Mouse (Mus musculus) right cerebral cortex, adult 18-20 months (tissue): ENCODE data around the gene Gsta1.
"Not testable (repeated sequence)": the region's sequence is repeated elsewhere in the genome, so short reads cannot be mapped to it uniquely, and the experiment has no call there.

Source experiments
- DNase-seq: peaks from one replicate; pipeline ENCODE4 v3.0.0; 2022; ENCODE audit warnings: mixed read lengths

The Gsta1 gene

DNA sequence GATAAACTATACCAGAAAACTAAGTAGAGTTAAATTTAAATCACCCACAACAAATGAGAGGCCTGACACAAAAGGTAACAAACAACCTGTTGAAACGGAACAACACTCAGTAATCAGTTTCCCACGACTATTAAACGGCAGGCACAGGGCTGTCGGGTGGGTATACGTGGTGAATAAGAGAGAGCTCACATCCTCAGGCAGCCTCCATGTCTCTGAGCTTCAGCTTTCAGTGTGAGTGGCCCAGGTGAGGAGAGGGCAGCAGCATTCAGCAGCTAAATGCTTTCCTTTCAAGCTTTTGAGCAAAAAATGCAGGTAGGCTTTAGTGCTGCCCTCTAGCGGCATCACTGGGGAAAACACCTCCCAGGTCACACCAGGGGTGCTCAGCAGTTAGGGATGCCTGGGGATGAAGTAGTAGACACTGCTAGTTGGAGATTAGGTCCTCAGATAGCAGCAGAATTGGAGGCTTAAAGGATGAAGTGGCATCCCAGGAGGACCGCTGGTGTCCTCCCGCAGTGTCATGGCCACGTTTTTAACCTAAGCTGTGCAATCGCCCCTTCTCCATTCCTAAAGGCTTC is 2.8 kb downstream of the Gsta1 start:
- not testable (repeated sequence) for DNase-seq

DNA sequence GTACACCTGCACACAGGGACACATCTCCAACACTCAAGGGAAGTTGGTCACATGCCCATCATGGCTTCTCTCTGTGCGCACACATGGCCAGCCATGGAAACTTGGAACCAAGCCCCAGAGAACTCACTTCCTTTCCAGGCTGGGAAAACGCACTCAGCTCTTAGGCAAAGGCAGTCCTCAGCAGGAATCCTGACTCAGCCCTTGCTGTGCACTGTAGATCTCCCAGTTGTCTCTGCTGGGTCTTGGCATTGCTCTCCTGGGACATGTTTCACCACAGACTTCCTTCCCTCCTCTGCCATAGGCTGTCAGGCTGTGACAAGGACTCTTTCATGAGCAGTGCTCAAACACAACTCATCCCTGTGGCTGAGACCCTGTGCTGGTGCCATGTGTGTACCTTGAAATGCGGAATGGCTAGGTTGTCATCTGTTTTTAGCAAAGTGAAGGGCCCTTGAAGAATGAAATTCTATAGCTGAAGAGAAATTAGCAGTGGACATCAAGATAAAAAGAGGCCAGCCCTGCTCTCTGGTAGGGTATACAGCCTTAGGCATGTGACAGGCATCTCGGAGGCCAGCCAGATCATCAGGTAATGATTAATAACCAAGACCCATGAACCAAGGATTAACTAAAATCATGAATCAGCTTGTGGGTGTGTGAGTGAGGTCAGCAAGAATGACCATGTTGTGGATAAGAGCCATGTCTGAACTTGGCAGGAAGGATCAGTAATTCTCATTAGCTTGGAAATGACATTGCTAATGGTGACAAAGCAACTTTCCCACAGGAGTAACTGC is 25.4 kb downstream of the Gsta1 start:
- DNase-seq = not testable (repeated sequence)

DNA sequence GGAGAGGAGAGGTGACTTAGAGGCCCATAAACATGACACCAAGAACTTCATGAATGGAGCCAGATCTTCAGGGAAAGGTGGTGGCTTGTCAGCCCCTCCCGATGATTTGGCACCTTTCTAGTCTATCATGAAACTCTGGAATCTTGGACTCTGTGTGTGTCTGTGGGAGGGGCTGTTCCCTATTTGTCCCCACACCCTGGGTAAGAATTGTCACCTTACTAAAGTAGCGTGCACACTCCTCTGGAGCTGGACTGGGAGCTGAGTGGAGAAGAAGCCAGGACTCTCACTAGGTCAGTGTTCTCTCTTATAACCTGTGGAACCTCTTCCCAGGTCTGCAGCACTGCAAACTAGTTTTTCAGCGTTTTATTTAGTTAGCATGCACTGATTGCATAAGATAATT is 26.5 kb downstream of the Gsta1 start, which contains the start of gene Gm3776:
Gm3776 (plus strand) TSS at position 216 of the 400 bp plus-strand sequence.
- DNase-seq = not testable (repeated sequence)

DNA sequence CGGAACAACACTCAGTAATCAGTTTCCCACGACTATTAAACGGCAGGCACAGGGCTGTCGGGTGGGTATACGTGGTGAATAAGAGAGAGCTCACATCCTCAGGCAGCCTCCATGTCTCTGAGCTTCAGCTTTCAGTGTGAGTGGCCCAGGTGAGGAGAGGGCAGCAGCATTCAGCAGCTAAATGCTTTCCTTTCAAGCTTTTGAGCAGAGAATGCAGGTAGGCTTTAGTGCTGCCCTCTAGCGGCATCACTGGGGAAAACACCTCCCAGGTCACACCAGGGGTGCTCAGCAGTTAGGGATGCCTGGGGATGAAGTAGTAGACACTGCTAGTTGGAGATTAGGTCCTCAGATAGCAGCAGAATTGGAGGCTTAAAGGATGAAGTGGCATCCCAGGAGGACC is 29.2 kb downstream of the Gsta1 start:
- peak; percentile 24 for DNase-seq

DNA sequence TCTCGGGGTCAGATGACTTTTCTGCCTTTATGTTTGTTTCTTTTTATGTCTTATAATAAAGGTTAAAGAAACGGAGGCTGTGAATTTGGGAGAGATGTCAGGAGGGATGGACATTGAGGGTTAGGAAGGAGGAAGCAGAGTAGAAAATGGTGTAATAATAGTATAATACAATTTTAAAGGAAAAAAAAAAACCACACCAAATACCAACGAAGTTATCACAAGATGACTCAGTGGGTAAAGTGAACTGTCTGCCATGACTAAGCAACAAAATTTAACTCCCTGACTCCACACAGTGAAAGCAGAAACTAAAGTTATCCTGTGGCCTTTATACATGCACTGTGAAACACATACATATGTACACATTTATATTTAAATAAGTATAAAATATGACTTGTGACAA is 40.5 kb downstream of the Gsta1 start:
- DNase-seq = not testable (repeated sequence)

DNA sequence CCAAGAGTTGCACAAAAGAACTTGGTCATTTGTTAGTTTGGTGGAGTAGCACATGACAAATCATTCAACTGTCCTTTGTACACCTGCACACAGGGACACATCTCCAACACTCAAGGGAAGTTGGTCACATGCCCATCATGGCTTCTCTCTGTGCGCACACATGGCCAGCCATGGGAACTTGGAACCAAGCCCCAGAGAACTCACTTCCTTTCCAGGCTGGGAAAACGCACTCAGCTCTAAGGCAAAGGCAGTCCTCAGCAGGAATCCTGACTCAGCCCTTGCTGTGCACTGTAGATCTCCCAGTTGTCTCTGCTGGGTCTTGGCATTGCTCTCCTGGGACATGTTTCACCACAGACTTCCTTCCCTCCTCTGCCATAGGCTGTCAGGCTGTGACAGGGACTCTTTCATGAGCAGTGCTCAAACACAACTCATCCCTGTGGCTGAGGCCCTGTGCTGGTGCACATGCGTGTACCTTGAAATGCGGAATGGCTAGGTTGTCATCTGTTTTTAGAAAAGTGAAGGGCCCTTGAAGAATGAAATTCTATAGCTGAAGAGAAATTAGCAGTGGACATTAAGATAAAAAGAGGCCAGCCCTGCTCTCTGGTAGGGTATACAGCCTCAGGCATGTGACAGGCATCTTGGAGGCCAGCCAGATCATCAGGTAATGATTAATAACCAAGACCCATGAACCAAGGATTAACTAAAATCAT is 51.7 kb downstream of the Gsta1 start:
- DNase-seq = not testable (repeated sequence)

DNA sequence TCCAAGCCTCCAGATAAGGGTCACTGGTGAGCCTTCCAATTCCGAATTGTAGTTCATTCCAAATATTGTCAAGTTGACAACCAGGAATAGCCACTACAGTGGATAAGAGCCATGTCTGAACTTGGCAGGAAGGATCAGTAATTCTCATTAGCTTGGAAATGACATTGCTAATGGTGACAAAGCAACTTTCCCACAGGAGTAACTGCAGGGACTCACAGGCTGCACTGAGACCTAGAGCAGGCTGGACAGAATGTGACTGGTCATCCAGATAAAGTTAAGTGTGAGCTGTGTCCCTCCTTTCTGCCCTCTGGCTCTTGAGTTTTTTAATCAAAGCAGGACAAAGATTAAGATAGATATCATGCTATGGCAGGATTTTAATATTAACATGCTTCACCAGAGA is 58.6 kb downstream of the Gsta1 start:
- not testable (repeated sequence) for DNase-seq

DNA sequence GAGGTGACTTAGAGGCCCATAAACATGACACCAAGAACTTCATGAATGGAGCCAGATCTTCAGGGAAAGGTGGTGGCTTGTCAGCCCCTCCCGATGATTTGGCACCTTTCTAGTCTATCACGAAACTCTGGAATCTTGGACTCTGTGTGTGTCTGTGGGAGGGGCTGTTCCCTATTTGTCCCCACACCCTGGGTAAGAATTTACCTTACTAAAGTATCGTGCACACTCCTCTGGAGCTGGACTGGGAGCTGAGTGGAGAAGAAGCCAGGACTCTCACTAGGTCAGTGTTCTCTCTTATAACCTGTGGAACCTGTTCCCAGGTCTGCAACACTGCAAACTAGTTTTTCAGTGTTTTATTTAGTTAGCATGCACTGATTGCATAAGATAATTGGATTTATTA is 59.3 kb downstream of the Gsta1 start, which contains the start of gene Gm10639:
Gm10639 (plus strand) TSS at position 201 of the 400 bp plus-strand sequence.
- not testable (repeated sequence) for DNase-seq
